Mouse (Mus musculus) testis, adult 2 months (tissue): ENCODE results near the gene Arhgef11.

ENCODE experiments used
- CTCF ChIP-seq: fragments of 200-500 bp; IDR thresholded peaks from 2 replicates; pipeline ENCODE4 v1.5.1; 2012; ENCODE audit warnings: low read depth, mild to moderate bottlenecking, inconsistent platforms, low read length, moderate library complexity; ENCODE audit not compliant: control insufficient read depth, insufficient read depth, insufficient replicate concordance
- POLR2A ChIP-seq: fragments of 200-500 bp; IDR thresholded peaks from 2 replicates; pipeline ENCODE4 v1.6.1; 2012; ENCODE audit warnings: low read depth, mild to moderate bottlenecking, inconsistent platforms, low read length, moderate library complexity; ENCODE audit not compliant: control insufficient read depth

DNA sequence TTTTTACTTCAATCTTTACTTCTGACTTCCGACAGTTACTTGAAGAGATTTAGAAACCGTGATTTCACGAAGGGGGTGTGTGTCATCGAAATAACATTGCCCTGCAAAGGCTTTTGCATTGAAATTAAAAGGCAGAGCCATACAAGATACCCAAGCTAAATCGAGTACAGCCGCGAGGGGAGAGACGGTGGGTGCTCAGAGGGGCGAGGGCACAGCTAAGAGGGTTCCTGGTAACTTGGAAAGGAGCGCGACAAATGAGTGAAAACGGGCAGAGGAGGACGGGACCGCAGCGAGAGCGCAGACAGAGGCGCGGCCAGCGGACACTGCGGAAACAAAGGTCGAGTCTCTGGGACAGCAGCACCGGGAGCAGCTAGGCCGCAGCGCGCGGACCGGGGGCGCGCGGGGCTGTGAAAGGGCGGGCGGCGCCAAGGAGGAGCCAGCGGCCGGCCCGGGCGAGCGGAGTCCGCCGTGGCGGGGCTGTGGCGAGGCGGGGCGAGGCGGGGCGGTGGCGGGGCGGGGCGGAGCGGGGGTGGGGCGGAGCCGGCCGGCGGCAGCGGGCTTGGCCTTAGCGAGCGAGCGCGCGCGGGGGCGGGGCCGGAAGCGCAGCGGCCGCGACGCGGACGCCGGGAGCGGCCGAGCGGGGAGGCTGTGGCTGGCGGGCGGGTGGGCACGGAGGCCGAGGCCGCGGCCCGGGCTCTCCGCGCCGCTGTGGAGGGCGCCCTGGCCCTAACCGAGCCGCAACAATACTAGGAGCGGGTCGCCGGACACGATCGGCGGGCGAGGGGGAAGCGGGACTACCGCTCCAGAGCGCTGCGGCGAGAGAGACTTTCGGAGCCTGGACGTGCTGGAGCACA, at the start of gene Arhgef11:
- no peak for TF ChIP-seq CTCF
- TF ChIP-seq POLR2A, result peak; percentile 63
